In genomic region chr16:59564025-59564424, GRCm38 (mm10) we compare ENCODE assay signal across 27 mouse cellular contexts. TPM values are rescaled to one million over a fixed set of nuclear protein-coding genes. Genes with fewer than 3 reads are reported as not detected.
DNase-seq lines count a peak whose midpoint lies in the region; ATAC-seq and TF ChIP-seq lines count a peak whose summit lies in the region.
"Had no signal": no experiment of that assay in that cellular context is flagged by ENCODE, and none has a peak within 500 bp of the region (broad histone marks: within the 10 kb centered on the region; RNA-seq: fewer than 3 reads in every experiment).

No protein-coding gene starts in this region.

- peak; percentile 42 for DNase-seq in heart, adult 11 months
- DNase-seq in adipocyte (ENCODE audit: low spot score), result no peak
- no peak for DNase-seq in hindbrain, postnatal 0 days (ENCODE audit: low spot score)
- DNase-seq: adrenal gland, adult 8-10 months; adrenal gland, postnatal 14 days; adrenal gland, postnatal 36 days; cerebellum, adult 11 months; cerebellum, adult 18-20 months; cerebellum, adult 8-10 months; cerebellum, adult 9-11 months; cerebellum, postnatal 14 days; cerebellum, postnatal 36 days; embryo, embryonic 11 days had no signal

- H3K4me1 ChIP-seq in heart, embryonic 11.5 days (ENCODE audit: control insufficient read depth, insufficient read depth, low read length), result peaks cover 19% of the 10 kb centered on the region
- no peaks in the 10 kb centered on the region for H3K4me1 ChIP-seq in hindbrain, postnatal 0 days (ENCODE audit: insufficient read depth, low read length)
- H3K4me1 ChIP-seq: forebrain, embryonic 10.5 days; forebrain, embryonic 12.5 days had no signal

- TF ChIP-seq CTCF in hindbrain, postnatal 0 days (IDR thresholded peaks at IDR 0.05; ENCODE audit: low read depth), result no peak

- no peaks in the 10 kb centered on the region for H3K9me3 ChIP-seq in heart, embryonic 11.5 days (replicated peaks; ENCODE audit: control insufficient read depth, low read length)
- H3K9me3 ChIP-seq in hindbrain, postnatal 0 days (ENCODE audit: low read length), result no peaks in the 10 kb centered on the region
- H3K9me3 ChIP-seq: embryonic facial prominence, embryonic 13.5 days; embryonic facial prominence, embryonic 15.5 days; forebrain, embryonic 10.5 days; forebrain, embryonic 12.5 days; G1E had no signal

- no peak overlapping the region for H3K4me2 ChIP-seq in heart, embryonic 11.5 days
- no peak overlapping the region for H3K4me2 ChIP-seq in hindbrain, postnatal 0 days (ENCODE audit: low read depth, low read length)
- H3K4me2 ChIP-seq: embryonic facial prominence, embryonic 13.5 days; embryonic facial prominence, embryonic 15.5 days; forebrain, embryonic 12.5 days had no signal

- no peaks in the 10 kb centered on the region for H3K27me3 ChIP-seq in heart, embryonic 11.5 days (ENCODE audit: control insufficient read depth, insufficient read depth, low read length)
- H3K27me3 ChIP-seq in hindbrain, postnatal 0 days (ENCODE audit: insufficient read depth, low read length), result no peaks in the 10 kb centered on the region
- H3K27me3 ChIP-seq: embryonic facial prominence, embryonic 13.5 days; embryonic facial prominence, embryonic 15.5 days; forebrain, embryonic 12.5 days; Patski had no signal

- no peak overlapping the region for H3K4me3 ChIP-seq in heart, embryonic 11.5 days (ENCODE audit: low read depth, low read length)
- no peak overlapping the region for H3K4me3 ChIP-seq in hindbrain, postnatal 0 days (ENCODE audit: low read length)
- H3K4me3 ChIP-seq: embryonic facial prominence, embryonic 13.5 days; embryonic facial prominence, embryonic 15.5 days; erythroblast, embryonic 14.5 days; forebrain, embryonic 10.5 days; forebrain, embryonic 12.5 days had no signal

- H3K36me3 ChIP-seq in heart, embryonic 11.5 days (ENCODE audit: control insufficient read depth, insufficient read depth, low read length), result peaks cover 7% of the 10 kb centered on the region; the same call in 1 of the 2 replicates
- no peaks in the 10 kb centered on the region for H3K36me3 ChIP-seq in hindbrain, postnatal 0 days (ENCODE audit: insufficient read depth, low read length)
- H3K36me3 ChIP-seq: forebrain, embryonic 12.5 days; G1E had no signal

- no peak overlapping the region for H3K9ac ChIP-seq in heart, embryonic 11.5 days (ENCODE audit: low read depth, low read length)
- no peak overlapping the region for H3K9ac ChIP-seq in hindbrain, postnatal 0 days (replicated peaks; ENCODE audit: low read length)
- H3K9ac ChIP-seq: embryonic facial prominence, embryonic 13.5 days; embryonic facial prominence, embryonic 15.5 days; forebrain, embryonic 12.5 days had no signal

- no peak overlapping the region for H3K27ac ChIP-seq in heart, embryonic 11.5 days (ENCODE audit: low read depth, low read length)
- H3K27ac ChIP-seq in hindbrain, postnatal 0 days, result no peak overlapping the region
- H3K27ac ChIP-seq: embryonic facial prominence, embryonic 13.5 days; embryonic facial prominence, embryonic 15.5 days; forebrain, embryonic 10.5 days; forebrain, embryonic 12.5 days had no signal

- ATAC-seq in heart, embryonic 11.5 days (replicated peaks; ENCODE audit: insufficient number of reproducible peaks, low FRiP score, low TSS enrichment), result no peak
- peak; percentile 43 for ATAC-seq in CD4-positive, CD25-positive, alpha-beta regulatory T cell, adult 4 months
- ATAC-seq in activated CD4-positive, CD25-positive, alpha-beta regulatory T cell, adult 4 months, result peak; percentile 46
- ATAC-seq in inflammation-experienced regulatory T-cells, adult 6 months, result peak; percentile 32
- no peak for ATAC-seq in cerebellum, adult (ENCODE audit: insufficient number of reproducible peaks, low FRiP score, low TSS enrichment)
- ATAC-seq in hindbrain, postnatal 0 days, result no peak
- ATAC-seq: forebrain, embryonic 14.5 days; forebrain, embryonic 16.5 days; Patski had no signal

- 72% methylated on average over 5 of the region's 5 CpGs for WGBS in heart, embryonic 11.5 days (ENCODE audit: insufficient replicate concordance)
- 79% methylated on average over 5 of the region's 5 CpGs for WGBS in hindbrain, postnatal 0 days

RNA-seq across cellular contexts. Expression of gene Crybg3, which starts 36.8 kb away (rescaled TPM):
- polyA plus RNA-seq in heart, embryonic 11.5 days (2014; fragmentation: Nextera tagmentation; extraction: Ambion mirVana), result 19.7 and 19.8 TPM in 2 replicates
- 10 to 100 TPM; 16.8 to 17.5 TPM for polyA plus RNA-seq in CD4-positive, CD25-positive, alpha-beta regulatory T cell, adult 4 months (2017; shearing (Covaris generic))
- 10 to 100 TPM; 11.6 to 11.7 TPM for polyA plus RNA-seq in activated CD4-positive, CD25-positive, alpha-beta regulatory T cell, adult 4 months (2017; shearing (Covaris generic))
- polyA plus RNA-seq in inflammation-experienced regulatory T-cells, adult 6 months (2017; shearing (Covaris generic)), result 10 to 100 TPM; 14.0 to 15.8 (median 14.6) TPM
- total RNA-seq in hindbrain, postnatal 0 days (2014; rRNA removed), result 5.9 and 6.5 TPM in 2 replicates
- 1.4 and 2.1 TPM in 2 replicates for polyA plus RNA-seq in hindbrain, postnatal 0 days (2015; fragmentation: Nextera tagmentation; extraction: Ambion mirVana)
- polyA plus RNA-seq: erythroblast, embryonic 14.5 days had no signal

Comparison
In these comparisons a context has a peak if more than half of its experiments do, and no peak if none do; other contexts are left out.
1. ATAC-seq: peak in CD4-positive, CD25-positive, alpha-beta regulatory T cell, adult 4 months (single experiment), activated CD4-positive, CD25-positive, alpha-beta regulatory T cell, adult 4 months (single experiment) and inflammation-experienced regulatory T-cells, adult 6 months (single experiment); none in heart, embryonic 11.5 days (single experiment), cerebellum, adult (single experiment) and hindbrain, postnatal 0 days (single experiment).